Comparison of ENCODE assay signal across 25 mouse cellular contexts in genomic region chr13:42615826-42616225, GRCm38 (mm10).
"Had no signal": no experiment of that assay in that cellular context is flagged by ENCODE, and none has a peak within 500 bp of the region (broad histone marks: within the 10 kb centered on the region; RNA-seq: fewer than 3 reads in every experiment).

No protein-coding gene starts in this region.

- H3K4me3 ChIP-seq: heart, adult 2 months; heart, embryonic 13.5 days; heart, embryonic 15.5 days; hindbrain, embryonic 13.5 days; hindbrain, embryonic 15.5 days; kidney, embryonic 15.5 days; limb, embryonic 13.5 days; limb, embryonic 15.5 days; liver, embryonic 12.5 days had no signal

- H3K4me1 ChIP-seq: heart, embryonic 15.5 days; hindbrain, embryonic 13.5 days; hindbrain, embryonic 15.5 days; limb, embryonic 13.5 days; limb, embryonic 15.5 days; liver, embryonic 12.5 days had no signal

- H3K36me3 ChIP-seq: heart, embryonic 13.5 days; heart, embryonic 15.5 days; hindbrain, embryonic 13.5 days; hindbrain, embryonic 15.5 days; kidney, embryonic 15.5 days; limb, embryonic 13.5 days; limb, embryonic 15.5 days; liver, embryonic 12.5 days had no signal

- ATAC-seq: hindbrain, postnatal 0 days; intestine, embryonic 16.5 days; liver, embryonic 12.5 days had no signal

- H3K9ac ChIP-seq: heart, embryonic 13.5 days; heart, embryonic 15.5 days; hindbrain, embryonic 13.5 days; hindbrain, embryonic 15.5 days; kidney, embryonic 15.5 days; limb, embryonic 13.5 days; limb, embryonic 15.5 days; liver, embryonic 12.5 days; liver, embryonic 14.5 days had no signal

- DNase-seq: gastrocnemius, postnatal 14 days; gastrocnemius, postnatal 36 days; heart, adult 11 months; heart, adult 2 months; heart, postnatal 14 days; heart, postnatal 36 days; kidney, adult 11 months; kidney, adult 2 months; kidney, adult 9 months; kidney, postnatal 14 days; kidney, postnatal 36 days; left cerebral cortex, postnatal 4 days had no signal

- H3K9me3 ChIP-seq: heart, embryonic 13.5 days; heart, embryonic 15.5 days; hindbrain, embryonic 13.5 days; hindbrain, embryonic 15.5 days; kidney, embryonic 15.5 days; limb, embryonic 13.5 days; limb, embryonic 15.5 days; liver, embryonic 12.5 days had no signal

- H3K27me3 ChIP-seq: heart, embryonic 13.5 days; heart, embryonic 15.5 days; hindbrain, embryonic 13.5 days; hindbrain, embryonic 15.5 days; kidney, embryonic 15.5 days; limb, embryonic 13.5 days; limb, embryonic 15.5 days; liver, embryonic 12.5 days had no signal

- H3K27ac ChIP-seq: heart, adult 2 months; heart, embryonic 13.5 days; heart, embryonic 15.5 days; hindbrain, embryonic 13.5 days; hindbrain, embryonic 15.5 days; hindbrain, postnatal 0 days; kidney, embryonic 15.5 days; kidney, postnatal 0 days; limb, embryonic 13.5 days; limb, embryonic 15.5 days; liver, embryonic 12.5 days; liver, embryonic 14.5 days had no signal

- H3K4me2 ChIP-seq: heart, embryonic 11.5 days; heart, embryonic 13.5 days; heart, embryonic 15.5 days; hindbrain, embryonic 13.5 days; hindbrain, embryonic 15.5 days; kidney, embryonic 15.5 days; limb, embryonic 13.5 days; limb, embryonic 15.5 days; liver, embryonic 12.5 days had no signal
